Mouse (Mus musculus): ENCODE results near the gene Nos3.
A peak's percentile ranks its signal among the peaks of the same experiment; 100 is the strongest.

The Nos3 gene

DNA sequence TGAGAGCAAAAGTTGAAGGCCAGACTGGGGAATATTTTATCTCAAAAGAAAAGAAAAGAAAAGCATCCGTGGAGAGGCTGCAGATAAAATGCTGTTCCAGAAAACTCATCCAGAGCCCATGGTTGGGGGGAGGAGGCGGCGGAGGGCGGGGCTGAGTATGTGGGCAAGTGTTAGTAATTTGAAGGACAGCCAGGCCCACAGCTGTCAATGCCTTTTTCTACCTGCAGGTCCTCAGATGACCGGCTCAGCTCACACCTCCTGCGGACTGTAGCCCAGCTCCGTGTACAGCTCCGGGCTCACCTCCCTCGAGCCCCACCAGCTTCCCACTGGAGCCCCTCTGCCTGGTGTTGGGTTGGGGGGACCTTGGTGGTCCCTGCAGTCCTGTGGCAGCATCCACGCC is 35.1 kb downstream of the Nos3 start:
- DNase-seq (ENCODE audit: low spot score) = no peak

DNA sequence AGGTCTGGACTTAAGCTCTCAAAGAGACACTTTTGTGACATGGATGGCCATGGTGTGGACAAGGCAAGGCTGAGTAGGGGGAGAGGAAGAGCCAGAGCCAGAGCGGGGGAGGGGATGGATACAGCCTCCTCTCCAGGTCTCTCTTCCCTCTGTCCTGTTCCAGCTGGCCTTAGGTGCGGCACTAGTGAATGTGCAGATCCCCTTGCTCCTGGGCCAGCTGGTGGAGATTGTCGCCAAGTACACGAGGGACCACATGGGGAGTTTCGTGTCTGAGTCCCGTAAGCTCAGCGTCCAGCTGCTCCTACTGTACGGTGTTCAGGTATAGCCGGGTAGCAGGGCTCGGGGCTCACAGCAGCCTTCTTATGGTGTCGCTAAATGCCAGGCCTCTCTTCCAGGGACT is 35.8 kb downstream of the Nos3 start:
- DNase-seq (ENCODE audit: low spot score) = no peak

DNA sequence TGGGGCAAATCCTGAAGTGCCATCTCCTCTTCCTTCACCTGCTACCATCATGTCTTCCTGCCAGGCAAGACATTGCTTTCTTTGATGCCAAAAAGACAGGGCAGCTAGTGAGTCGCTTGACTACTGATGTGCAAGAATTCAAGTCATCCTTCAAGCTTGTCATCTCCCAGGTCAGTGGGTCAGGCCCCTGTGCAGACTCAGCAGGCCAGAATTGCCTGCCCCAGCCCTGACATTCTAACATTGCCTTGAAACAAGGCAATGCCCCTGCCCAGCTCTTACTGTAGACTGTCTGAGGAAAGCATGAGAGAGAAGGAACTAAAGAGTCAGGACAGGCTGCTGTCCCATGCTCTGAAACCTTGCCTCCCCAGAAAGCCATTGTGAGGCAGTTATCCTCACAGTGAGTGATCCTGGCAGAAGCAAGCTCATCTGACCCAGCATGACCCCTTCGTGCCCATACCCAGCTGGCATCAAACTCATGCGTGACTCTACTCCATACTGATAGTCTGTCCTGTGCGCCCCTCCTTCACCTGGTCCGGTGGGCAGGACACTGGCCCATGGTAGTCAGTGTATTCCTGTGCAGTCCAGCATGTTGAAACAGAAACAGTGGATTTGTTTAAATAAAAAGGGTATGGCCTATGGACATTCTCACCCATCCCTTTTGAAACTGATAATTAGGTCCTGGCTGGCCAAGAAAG is 36.4 kb downstream of the Nos3 start:
- no peak for DNase-seq (ENCODE audit: low spot score)

DNA sequence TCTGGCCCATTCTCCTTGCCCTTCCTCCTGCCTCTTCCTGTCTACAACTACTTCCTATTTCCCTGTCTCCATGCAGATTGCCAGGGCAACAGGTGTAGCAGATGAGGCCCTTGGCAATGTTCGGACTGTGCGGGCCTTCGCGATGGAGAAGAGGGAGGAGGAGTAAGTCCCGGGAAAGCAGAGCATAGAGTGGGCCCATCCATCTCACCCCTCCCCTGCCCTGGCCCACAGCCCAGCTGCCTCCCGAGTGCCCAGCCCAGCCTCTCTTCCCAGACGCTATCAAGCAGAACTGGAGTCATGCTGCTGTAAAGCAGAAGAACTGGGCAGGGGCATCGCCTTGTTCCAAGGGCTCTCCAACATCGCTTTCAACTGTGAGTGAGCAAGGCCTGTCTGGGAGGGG is 37.4 kb downstream of the Nos3 start:
- DNase-seq (ENCODE audit: low spot score) = no peak

DNA sequence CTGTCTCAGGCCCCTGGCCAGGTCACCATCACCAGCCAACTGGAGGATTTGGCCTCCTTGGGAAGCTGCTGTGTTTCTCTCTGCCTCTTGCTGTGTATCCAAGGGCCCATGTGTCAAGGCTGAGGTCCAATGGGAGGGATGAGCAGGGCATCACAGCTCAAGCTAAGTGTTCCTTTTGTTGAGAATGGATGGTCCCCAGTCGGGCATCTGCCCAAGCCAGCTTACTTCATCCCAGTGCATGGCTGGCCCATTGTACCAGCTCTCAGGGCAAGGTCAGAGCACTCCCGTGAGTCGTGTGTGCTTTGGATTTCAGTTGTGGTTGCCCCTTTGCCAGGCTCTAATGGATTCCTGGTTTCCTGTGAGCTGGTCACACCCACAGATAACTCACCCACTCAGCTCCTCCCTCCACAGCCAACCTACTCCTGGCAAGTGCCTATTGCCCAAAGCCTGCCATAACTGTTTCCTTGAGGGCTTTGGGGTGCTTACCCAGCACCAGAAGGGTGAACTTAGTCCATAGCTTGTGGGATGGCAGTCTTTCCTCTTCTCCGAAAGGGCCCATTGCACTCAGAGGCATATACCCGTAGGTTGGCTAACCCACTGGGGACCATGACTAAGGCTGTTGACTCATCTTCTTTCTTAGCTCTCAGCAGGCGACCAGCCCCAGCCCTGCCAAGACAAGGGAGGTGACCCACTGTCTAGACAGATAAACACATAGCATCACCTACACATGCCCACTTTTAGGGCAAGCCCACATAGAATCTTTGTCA is 40.2 kb downstream of the Nos3 start:
- no peak for DNase-seq (ENCODE audit: low spot score)

DNA sequence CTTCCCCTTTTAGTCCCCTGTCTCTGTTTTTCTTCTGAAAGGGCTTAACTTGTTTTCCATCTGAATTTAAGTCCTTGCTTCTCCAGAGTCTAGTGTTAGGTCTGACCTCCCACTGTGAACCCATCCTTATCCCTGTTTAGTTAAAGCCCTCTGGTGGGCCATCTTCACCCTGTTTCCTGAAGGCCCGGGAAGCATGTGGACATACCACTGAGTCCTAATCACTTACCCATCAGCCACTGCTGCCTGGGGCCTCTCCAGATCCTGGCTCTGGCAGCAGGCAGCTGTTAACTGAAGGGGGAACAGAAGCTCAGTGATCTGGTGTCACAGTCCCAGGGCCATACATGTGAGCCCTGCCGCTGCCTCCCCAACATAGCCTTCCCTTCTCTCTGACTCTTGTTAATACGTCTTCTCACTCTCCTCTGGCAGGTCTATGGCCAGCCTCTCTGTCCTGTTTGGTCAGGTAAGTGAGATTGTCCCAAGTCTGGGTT is 40.8 kb downstream of the Nos3 start:
- no peak for DNase-seq (ENCODE audit: low spot score)

DNA sequence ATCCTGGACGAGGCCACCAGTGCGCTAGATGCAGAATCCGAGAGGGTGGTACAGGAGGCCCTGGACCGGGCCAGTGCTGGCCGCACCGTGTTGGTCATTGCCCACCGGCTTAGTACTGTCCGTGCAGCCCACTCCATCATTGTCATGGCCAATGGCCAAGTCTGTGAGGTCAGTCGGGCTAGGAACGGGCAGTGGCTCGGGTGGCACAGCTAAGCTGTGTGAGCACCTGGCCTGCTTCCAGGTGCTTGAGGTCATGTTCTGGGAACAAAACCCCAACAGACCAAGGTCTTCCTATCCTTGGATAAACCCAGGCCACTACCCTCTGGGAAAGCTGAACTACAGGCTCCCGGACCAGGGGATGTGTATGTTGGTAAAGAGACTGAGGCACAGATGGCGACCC is 44.0 kb downstream of the Nos3 start:
- no peak for DNase-seq (ENCODE audit: low spot score)

DNA sequence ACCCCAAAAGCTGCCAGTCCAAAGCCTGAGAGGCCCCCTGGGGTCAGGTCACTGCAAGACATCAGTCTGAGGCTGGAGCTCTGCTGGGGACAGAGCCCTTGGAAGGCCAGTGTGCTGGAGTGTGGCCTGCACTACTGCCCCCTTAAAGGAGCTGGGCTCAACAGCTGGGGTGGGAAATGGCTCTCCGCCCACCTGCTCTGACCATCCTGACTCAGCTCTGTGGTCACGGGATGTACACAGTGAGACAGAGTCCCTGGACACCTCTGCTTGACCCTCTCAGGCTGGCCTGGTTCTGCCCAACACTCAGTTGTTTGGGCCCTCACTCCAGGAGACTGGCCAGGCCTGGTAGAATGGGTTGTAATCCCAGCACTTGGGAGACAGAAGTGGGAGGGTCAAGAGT is 44.9 kb downstream of the Nos3 start:
- DNase-seq (ENCODE audit: low spot score) = no peak

DNA sequence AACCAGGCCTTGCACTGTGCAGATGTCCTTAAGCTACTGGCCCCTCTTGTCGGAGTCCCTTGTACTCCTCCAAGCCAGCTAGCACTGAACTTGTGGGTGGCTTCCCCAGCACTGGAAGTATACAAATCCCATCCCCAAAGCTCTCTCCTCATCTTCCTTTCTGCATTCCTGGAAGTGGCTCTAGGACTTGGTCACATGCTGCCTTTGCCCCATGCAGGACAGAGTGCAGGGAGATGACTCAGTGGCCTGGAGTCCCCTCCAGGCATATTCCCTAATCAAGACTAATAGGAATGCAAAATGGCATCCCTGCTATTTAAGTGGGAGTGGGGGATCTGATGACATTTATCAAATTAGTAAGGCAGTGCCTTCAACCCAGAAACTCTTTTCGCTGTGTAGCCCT is 47.5 kb downstream of the Nos3 start:
- DNase-seq (ENCODE audit: low spot score) = no peak

DNA sequence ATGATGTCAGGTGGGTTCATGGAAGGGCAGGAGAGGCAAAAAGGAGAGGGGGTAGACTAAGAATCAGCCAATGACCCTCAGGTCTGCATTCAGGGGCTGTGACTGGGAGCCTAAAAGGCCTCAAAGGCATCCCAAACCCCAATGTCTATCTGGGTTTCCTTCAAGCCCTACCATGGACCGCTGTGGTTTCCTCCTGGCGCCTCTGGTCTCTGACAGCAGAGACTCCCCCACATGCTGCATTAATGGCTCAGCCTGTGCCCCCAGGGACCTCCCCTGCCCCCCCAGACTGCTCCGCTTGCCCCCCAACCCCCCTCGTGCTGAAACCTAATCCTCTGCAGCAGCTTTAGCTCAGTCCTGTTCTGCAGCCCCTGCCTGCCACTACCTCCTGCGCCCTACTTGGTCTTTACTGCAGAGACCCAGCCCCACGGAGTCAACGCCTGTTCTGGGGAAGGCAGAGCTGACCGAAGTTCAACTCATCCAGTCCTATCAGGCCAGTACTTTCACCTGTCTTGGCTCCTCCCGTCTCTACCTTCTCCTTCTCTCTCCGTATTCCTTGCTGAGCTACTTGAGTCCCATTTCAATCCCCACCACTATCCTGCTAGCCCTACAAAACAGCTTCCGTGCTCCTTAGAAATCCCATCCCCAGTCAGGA is 48.6 kb downstream of the Nos3 start, which contains the start of gene Asic3:
TSS of gene Asic3 (plus strand) at position 351 of the 652 bp plus-strand sequence.
- no peak for DNase-seq (ENCODE audit: low spot score)

DNA sequence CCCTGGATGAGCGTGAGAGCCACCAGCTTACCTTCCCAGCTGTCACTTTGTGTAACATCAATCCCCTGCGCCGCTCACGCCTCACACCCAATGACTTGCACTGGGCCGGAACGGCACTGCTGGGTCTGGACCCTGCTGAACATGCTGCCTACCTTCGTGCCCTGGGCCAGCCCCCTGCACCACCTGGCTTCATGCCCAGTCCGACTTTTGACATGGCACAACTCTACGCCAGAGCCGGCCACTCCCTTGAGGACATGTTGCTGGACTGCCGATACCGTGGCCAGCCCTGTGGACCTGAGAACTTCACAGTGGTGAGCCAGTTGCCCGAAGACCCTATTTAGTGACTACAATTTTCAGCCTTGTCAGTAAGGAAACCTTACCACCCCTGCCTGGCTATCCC is 49.3 kb downstream of the Nos3 start:
- no peak for DNase-seq (ENCODE audit: low spot score)

DNA sequence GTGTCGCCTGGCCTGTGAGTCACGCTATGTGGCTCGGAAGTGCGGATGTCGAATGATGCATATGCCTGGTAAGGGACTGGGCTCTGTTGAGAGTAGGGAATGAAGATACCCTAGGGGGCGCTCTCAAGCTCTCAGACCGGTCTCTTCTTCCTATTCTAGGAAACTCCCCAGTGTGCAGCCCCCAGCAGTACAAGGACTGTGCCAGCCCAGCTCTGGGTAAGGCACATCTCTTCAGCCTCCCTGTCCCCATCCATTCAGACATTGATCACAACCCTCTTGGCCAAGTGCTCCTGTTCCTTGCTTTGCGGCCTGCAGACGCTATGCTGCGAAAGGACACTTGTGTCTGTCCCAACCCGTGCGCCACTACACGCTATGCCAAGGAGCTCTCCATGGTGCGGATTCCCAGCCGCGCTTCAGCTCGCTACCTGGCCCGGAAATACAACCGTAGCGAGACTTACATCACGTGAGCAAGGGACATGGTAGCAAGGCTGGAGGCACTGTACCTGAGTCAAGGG is 51.7 kb downstream of the Nos3 start:
- peak; percentile 31 for DNase-seq (ENCODE audit: low spot score)

DNA sequence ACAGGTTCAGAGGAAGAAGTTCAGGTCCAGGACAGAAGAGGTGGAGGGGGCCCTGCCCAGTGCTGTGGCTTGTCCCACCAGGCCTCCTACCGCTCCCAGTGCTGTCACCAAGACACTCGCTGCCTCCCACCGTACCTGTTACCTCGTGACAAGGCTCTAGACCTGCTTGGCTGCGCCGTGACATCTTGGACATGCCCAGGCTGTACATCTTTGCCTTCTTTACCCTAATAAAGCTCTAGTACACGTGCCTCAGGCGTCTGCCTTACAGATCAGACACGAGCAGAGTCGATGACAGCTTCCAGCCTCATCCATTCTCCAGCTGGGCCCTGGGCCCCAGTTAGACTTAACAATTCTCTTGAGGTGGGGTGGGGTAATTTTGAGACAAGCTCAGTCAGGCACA is 53.0 kb downstream of the Nos3 start:
- no peak for DNase-seq (ENCODE audit: low spot score)

DNA sequence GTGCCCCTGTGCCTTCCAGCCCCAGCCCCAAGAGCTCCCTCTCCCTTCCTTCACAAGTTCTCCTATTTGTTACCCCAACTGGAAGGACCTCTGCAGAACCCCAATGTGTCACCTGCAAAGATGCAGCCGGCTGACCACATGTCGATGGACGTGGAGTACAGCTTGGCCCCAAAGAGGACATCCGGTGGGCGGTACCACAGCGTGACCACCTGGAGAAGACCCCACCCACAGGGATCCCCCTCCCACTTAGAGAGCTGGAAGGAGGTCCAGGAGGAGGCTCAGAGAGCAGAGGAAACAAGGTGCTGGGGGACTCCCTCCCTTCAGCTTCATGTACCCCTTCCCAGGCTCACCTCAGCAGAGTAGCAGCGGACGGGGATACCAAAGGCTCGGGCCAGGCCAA is 55.8 kb downstream of the Nos3 start:
- no peak for DNase-seq (ENCODE audit: low spot score)

DNA sequence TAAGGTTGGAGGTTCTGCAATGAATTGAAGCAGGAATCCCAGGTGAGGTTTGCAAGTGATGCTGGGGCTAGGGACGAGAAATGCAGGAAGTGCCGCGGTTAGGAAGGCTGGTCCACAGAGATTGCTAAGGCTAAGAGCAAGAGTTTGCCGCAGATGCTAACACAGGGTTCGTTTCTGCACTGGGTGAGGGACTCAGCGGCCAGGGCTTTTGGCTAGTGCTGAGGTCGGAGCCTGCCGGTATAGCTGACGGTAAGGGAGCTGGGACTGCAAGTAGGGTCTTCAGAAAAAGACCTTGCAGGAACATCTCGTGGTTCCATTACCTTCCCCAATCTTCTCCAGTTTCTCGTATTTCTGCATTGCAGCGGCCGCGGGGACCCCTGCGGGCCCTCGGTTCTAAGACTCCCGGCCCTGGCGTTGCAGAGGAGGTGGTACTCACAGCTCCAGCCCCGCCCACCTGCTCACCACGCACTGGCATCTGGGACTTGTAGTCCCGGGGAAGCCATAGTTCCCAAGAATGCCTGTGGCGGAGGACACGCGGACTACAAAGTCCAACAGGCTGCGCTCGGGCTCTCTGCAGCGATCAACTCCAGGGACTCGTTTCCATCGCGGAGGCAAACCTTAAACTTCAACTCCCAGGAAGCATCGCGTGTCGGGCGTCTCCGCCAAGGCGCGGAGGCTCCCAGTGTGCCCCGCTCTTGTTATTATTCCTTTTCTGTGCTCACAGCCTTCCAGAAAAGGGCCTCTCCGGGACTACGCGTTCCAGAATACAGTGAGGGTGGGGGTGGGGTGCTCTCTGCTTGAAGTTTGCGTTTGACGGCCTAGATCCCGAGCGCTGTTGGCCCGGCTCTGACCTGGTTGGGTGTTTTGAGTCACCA is 58.8 kb downstream of the Nos3 start, which contains the start of the genes Cdk5 and Slc4a2:
TSS of gene Cdk5 (minus strand) at position 402 of the 875 bp plus-strand sequence.
TSS of gene Slc4a2 (plus strand) at position 709 of the 875 bp plus-strand sequence.
- peak; percentile 84 for DNase-seq (ENCODE audit: low spot score)

DNA sequence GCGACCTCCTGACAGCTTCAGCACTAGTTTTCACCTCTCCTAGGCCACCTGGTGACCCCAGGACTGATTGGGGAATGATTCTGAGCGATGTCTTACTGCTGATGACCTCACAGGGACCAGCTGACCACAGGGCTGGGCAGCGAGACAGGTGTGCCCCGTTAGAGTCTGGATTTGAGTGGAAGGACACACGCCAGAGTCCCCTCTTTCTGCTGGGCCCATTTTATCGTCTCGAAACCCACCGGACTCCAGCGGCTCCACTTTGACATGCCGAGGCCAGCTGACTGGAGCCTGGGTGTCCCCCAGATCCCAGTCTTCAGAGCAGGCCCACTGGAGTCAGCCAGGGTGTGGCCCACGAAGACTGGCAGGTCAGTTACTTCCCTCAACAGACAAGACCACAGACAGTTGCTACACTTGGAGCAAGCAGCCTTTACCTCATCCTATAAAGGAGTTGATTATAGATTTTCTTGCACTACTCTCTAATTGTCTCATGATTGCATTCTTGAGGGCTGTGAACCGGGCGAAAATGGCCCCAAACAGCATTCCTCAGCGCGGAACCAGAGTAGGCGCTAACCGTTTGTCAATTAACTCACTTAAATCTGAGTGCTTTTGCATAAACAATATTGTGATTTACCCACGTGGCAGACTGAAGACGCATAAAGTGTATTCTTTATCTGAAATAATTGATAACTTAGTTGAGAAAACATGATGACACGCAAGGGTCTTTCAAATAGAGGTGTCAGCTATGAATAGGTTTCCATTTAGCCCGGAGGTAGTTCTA is 59.6 kb downstream of the Nos3 start:
- DNase-seq (ENCODE audit: low spot score) = no peak

DNA sequence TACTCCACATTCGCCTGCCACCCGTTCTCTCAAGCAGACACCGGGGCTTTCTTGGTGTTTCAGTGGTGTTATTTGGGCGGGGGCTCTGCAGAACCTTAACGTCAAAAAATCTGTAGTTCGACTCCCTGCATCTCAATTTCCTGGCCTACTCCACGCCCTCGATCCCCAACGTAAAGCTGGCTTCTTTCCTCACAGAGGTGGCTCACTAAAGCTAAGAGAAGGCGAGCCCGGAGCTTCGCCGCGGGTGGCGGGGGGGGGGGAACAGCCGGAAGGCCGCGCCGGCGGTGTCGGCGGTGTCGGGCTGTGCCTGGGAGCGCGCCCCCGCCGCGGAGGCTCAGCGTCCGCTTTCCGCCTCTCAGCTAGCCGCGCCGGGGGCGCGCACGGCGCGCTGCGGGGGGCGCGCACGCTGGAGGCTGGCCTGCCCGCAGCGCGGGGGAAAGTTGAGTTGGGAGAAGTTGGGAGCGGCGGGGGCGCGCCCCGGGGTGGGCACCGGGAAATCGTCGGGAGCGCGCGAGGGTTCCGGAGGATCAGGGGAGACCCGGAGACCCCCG is 60.3 kb downstream of the Nos3 start:
- DNase-seq (ENCODE audit: low spot score) = peak; percentile 75

DNA sequence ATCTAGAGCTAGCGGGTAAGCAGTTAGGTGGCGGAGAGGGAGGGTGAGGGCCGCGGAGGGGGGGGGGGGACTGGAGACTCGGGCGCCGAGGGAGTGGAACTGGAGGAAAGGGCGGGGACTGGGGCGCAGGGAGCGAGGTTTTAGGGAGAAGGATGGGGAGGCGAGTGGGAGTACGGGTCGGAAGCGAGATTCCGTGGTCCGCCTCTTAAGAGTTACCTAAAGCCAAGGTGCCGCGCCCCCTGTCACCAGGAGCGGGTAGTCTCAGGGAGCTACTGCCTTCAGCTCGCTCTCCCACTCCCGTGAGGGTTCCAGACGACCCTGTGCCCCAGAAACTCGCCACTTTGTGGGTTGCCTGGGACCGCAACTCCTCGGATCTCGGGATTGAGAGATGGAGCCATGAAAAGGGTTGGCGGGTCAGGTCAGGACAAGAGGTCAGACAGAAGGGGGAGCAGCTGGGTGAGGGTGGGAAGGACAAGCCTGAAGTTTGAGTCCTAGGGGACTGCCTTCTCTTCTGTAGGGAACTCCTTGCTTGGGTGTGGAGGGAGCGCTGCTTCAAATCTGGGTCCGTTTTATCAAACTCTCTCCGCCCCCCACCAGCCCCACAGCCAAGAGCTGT is 60.9 kb downstream of the Nos3 start:
- DNase-seq (ENCODE audit: low spot score) = peak; percentile 44

DNA sequence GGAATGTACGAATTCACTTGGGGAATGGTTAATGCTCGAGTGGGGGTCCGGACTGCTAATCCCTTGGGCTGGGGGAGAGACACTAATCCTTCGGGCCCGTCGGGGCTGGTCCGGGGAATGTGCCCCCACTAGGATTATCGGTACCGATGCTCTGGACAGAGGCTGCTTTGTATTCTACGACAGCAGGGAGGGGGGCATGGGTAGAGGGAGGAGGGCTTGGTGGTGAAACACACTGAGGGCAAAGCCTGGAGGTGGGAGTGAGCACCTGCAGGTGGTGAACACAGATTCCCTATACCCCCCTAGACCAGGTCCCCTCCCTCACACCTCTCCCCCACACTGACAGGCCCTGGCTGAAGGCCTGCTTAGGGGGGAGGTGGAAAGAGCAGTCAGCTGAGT is 61.4 kb downstream of the Nos3 start:
- DNase-seq (ENCODE audit: low spot score) = no peak

Measured in ovary, postnatal 10 days (tissue).